Mouse (Mus musculus): ENCODE measurements around the gene Olfr1019. TPM values are rescaled to one million over a fixed set of nuclear protein-coding genes. Genes with fewer than 3 reads are reported as not detected.

Gene Olfr1019
- polyA plus RNA-seq, 1 experiment, result not detected

DNA sequence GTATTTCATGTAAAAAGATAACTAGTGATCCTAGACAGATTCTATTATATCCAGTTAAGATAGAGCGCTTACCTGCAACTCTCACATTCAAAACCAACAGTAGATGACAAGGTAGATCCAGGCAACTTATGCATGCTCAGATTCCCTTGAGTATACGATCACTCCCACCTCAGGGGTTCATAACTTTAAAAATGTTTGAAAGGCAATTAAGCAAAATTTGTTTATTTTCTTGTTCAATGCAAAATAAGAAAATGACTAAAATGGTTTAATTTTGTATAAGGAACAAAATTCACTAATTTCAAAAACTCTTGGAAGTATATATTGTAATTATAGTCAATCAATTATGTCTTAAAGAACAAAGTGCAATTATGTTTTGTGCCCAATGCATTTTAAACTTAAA is 42.8 kb downstream of the Olfr1019 start, which contains the start of gene Olfr1016:
Gene Olfr1016 (minus strand): TSS at position 101 of the 400 bp plus-strand sequence.
- Histone ChIP-seq H3K4me3 (ENCODE audit: low read depth, low read length) (no peak within 1 kb of the TSS), H3K27me3 (ENCODE audit: control insufficient read depth, insufficient read depth, low read length, poor library complexity, severe bottlenecking) (no peaks in the 10 kb centered on the region), H3K4me1 (ENCODE audit: control insufficient read depth, insufficient read depth, low read length) (no peaks in the 10 kb centered on the region), H3K9ac (ENCODE audit: low read depth, poor library complexity, severe bottlenecking) (no peak within 1 kb of the TSS), H3K9me3 (replicated peaks; ENCODE audit: control insufficient read depth, insufficient read depth, low read length, poor library complexity, severe bottlenecking) (no peaks in the 10 kb centered on the region), H3K36me3 (ENCODE audit: control insufficient read depth, insufficient read depth, low read length, poor library complexity, severe bottlenecking) (no peaks in the 10 kb centered on the region), H3K27ac (ENCODE audit: insufficient read depth, low read length) (no peak within 1 kb of the TSS)
- TF ChIP-seq POLR2A (IDR thresholded peaks at IDR 0.05; ENCODE audit: insufficient read depth, low read length), result no peak
- no peak for TF ChIP-seq EP300 (IDR thresholded peaks at IDR 0.05; ENCODE audit: insufficient read depth, low read depth, low read length)
- TF ChIP-seq CTCF (IDR thresholded peaks at IDR 0.05; ENCODE audit: low read depth, low read length), result no peak

DNA sequence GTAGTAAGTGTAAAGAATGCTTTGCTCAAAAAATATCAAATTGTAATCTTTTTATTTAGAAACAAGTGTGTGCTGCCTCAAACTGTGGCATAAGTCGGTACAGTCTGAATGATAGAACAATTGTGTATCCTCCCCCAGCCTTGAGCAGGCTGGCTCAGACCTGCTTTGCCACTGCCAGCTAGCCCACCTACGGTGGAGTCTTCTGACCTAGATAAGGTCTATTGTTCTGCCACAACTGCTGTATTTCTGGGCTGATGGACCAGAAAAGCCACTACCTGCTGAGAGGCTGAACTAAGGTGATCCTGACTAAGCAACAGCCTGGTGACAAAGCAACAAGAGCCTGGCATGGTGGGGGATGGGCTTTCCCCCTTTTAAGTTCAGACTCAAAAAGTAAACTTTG is 53.0 kb downstream of the Olfr1019 start:
- Histone ChIP-seq H3K9ac (ENCODE audit: low read depth, poor library complexity, severe bottlenecking) (no peak overlapping the region), H3K4me1 (ENCODE audit: control insufficient read depth, insufficient read depth, low read length) (no peaks in the 10 kb centered on the region), H3K36me3 (ENCODE audit: control insufficient read depth, insufficient read depth, low read length, poor library complexity, severe bottlenecking) (no peaks in the 10 kb centered on the region), H3K9me3 (replicated peaks; ENCODE audit: control insufficient read depth, insufficient read depth, low read length, poor library complexity, severe bottlenecking) (no peaks in the 10 kb centered on the region), H3K27ac (ENCODE audit: insufficient read depth, low read length) (no peak overlapping the region), H3K4me3 (ENCODE audit: low read depth, low read length) (no peak overlapping the region), H3K27me3 (ENCODE audit: control insufficient read depth, insufficient read depth, low read length, poor library complexity, severe bottlenecking) (no peaks in the 10 kb centered on the region)
- no peak for TF ChIP-seq EP300 (IDR thresholded peaks at IDR 0.05; ENCODE audit: insufficient read depth, low read depth, low read length)
- TF ChIP-seq CTCF (IDR thresholded peaks at IDR 0.05; ENCODE audit: low read depth, low read length), result no peak
- no peak for TF ChIP-seq POLR2A (IDR thresholded peaks at IDR 0.05; ENCODE audit: insufficient read depth, low read length)

Other genes starting within 250 kb of the Olfr1019 start
- not detected in 2 replicates for gene Olfr1000, start 233.6 kb downstream of the Olfr1019 start, polyA plus RNA-seq (2011; ENCODE audit: insufficient read depth, insufficient read length, low read depth, missing spikeins)
- not detected in 2 replicates for gene Olfr1002, start 194.8 kb downstream of the Olfr1019 start, polyA plus RNA-seq (2011; ENCODE audit: insufficient read depth, insufficient read length, low read depth, missing spikeins)
- gene Olfr154, start 181.0 kb downstream of the Olfr1019 start, polyA plus RNA-seq (2011; ENCODE audit: insufficient read depth, insufficient read length, low read depth, missing spikeins), result not detected in 2 replicates
- not detected in 2 replicates for gene Olfr1006, start 166.7 kb downstream of the Olfr1019 start, polyA plus RNA-seq (2011; ENCODE audit: insufficient read depth, insufficient read length, low read depth, missing spikeins)
- gene Olfr1008, start 156.1 kb downstream of the Olfr1019 start, polyA plus RNA-seq (2011; ENCODE audit: insufficient read depth, insufficient read length, low read depth, missing spikeins), result not detected in 2 replicates
- not detected in 2 replicates for gene Olfr1009, start 130.1 kb downstream of the Olfr1019 start, polyA plus RNA-seq (2011; ENCODE audit: insufficient read depth, insufficient read length, low read depth, missing spikeins)
- gene Olfr1012, start 82.7 kb downstream of the Olfr1019 start, polyA plus RNA-seq (2011; ENCODE audit: insufficient read depth, insufficient read length, low read depth, missing spikeins), result not detected in 2 replicates
- gene Olfr1013, start 78.4 kb downstream of the Olfr1019 start, polyA plus RNA-seq (2011; ENCODE audit: insufficient read depth, insufficient read length, low read depth, missing spikeins), result not detected in 2 replicates
- gene Olfr1014, start 72.8 kb downstream of the Olfr1019 start, polyA plus RNA-seq (2011; ENCODE audit: insufficient read depth, insufficient read length, low read depth, missing spikeins), result not detected in 2 replicates
- gene Olfr1015, start 63.5 kb downstream of the Olfr1019 start, polyA plus RNA-seq (2011; ENCODE audit: insufficient read depth, insufficient read length, low read depth, missing spikeins), result not detected in 2 replicates
- not detected in 2 replicates for gene Olfr1016, start 42.9 kb downstream of the Olfr1019 start, polyA plus RNA-seq (2011; ENCODE audit: insufficient read depth, insufficient read length, low read depth, missing spikeins)
- not detected in 2 replicates for gene Olfr1018, start 27.0 kb downstream of the Olfr1019 start, polyA plus RNA-seq (2011; ENCODE audit: insufficient read depth, insufficient read length, low read depth, missing spikeins)
- gene Olfr1020, start 1.5 kb upstream of the Olfr1019 start, polyA plus RNA-seq (2011; ENCODE audit: insufficient read depth, insufficient read length, low read depth, missing spikeins), result not detected in 2 replicates
- gene Olfr1022, start 23.1 kb upstream of the Olfr1019 start, polyA plus RNA-seq (2011; ENCODE audit: insufficient read depth, insufficient read length, low read depth, missing spikeins), result not detected in 2 replicates
- not detected in 2 replicates for gene Olfr1023, start 40.2 kb upstream of the Olfr1019 start, polyA plus RNA-seq (2011; ENCODE audit: insufficient read depth, insufficient read length, low read depth, missing spikeins)
- not detected in 2 replicates for gene Olfr1024, start 59.6 kb upstream of the Olfr1019 start, polyA plus RNA-seq (2011; ENCODE audit: insufficient read depth, insufficient read length, low read depth, missing spikeins)
- not detected in 2 replicates for gene Olfr1025-ps1, start 69.7 kb upstream of the Olfr1019 start, polyA plus RNA-seq (2011; ENCODE audit: insufficient read depth, insufficient read length, low read depth, missing spikeins)
- gene Olfr1026, start 76.1 kb upstream of the Olfr1019 start, polyA plus RNA-seq (2011; ENCODE audit: insufficient read depth, insufficient read length, low read depth, missing spikeins), result not detected in 2 replicates
- not detected in 2 replicates for gene Olfr1028, start 105.0 kb upstream of the Olfr1019 start, polyA plus RNA-seq (2011; ENCODE audit: insufficient read depth, insufficient read length, low read depth, missing spikeins)
- gene Olfr1029, start 128.4 kb upstream of the Olfr1019 start, polyA plus RNA-seq (2011; ENCODE audit: insufficient read depth, insufficient read length, low read depth, missing spikeins), result not detected in 2 replicates
- not detected in 2 replicates for gene Olfr1030, start 133.8 kb upstream of the Olfr1019 start, polyA plus RNA-seq (2011; ENCODE audit: insufficient read depth, insufficient read length, low read depth, missing spikeins)
- gene Olfr1031, start 144.8 kb upstream of the Olfr1019 start, polyA plus RNA-seq (2011; ENCODE audit: insufficient read depth, insufficient read length, low read depth, missing spikeins), result not detected in 2 replicates
- gene Olfr1032, start 160.1 kb upstream of the Olfr1019 start, polyA plus RNA-seq (2011; ENCODE audit: insufficient read depth, insufficient read length, low read depth, missing spikeins), result not detected in 2 replicates
- not detected in 2 replicates for gene Olfr1033, start 175.2 kb upstream of the Olfr1019 start, polyA plus RNA-seq (2011; ENCODE audit: insufficient read depth, insufficient read length, low read depth, missing spikeins)
- gene Olfr1034, start 200.4 kb upstream of the Olfr1019 start, polyA plus RNA-seq (2011; ENCODE audit: insufficient read depth, insufficient read length, low read depth, missing spikeins), result not detected in 2 replicates
- not detected in 2 replicates for gene Olfr1036, start 228.5 kb upstream of the Olfr1019 start, polyA plus RNA-seq (2011; ENCODE audit: insufficient read depth, insufficient read length, low read depth, missing spikeins)
- gene Olfr1037, start 241.9 kb upstream of the Olfr1019 start, polyA plus RNA-seq (2011; ENCODE audit: insufficient read depth, insufficient read length, low read depth, missing spikeins), result not detected in 2 replicates

Data from ES-Bruce4 (cell line).